Mouse (Mus musculus) embryonic facial prominence, embryonic 12.5 days (tissue): ENCODE results near the gene Ptges3. TPM values are rescaled to one million over a fixed set of nuclear protein-coding genes. Genes with fewer than 3 reads are reported as not detected.
"Not testable (repeated sequence)": the region's sequence is repeated elsewhere in the genome, so short reads cannot be mapped to it uniquely, and the experiment has no call there.

Source experiments
- ATAC-seq: fragments of 200-750 bp; cut with Nextera tagmentation; 2 replicates; pipeline ENCODE4 v1.8.0; 2017; ENCODE audit not compliant: insufficient number of reproducible peaks, insufficient read depth, low FRiP score, low TSS enrichment
- H3K27ac ChIP-seq: fragments of 300-500 bp; sonication (generic); 2 replicates; pipeline ENCODE4 v1.5.1; 2016; ENCODE audit warnings: mild to moderate bottlenecking
- H3K27me3 ChIP-seq: fragments of 300-500 bp; sonication (generic); 2 replicates; pipeline ENCODE4 v1.6.1; 2016; ENCODE audit warnings: mild to moderate bottlenecking, moderate library complexity
- H3K36me3 ChIP-seq: fragments of 300-500 bp; sonication (generic); 2 replicates; pipeline ENCODE4 v1.6.1; 2016; ENCODE audit warnings: mild to moderate bottlenecking
- H3K4me1 ChIP-seq: fragments of 300-500 bp; sonication (generic); 2 replicates; pipeline ENCODE4 v1.6.1; 2016
- H3K4me2 ChIP-seq: fragments of 300-500 bp; sonication (generic); replicated peaks from 2 replicates; pipeline ENCODE4 v1.6.1; 2016; ENCODE audit warnings: mild to moderate bottlenecking, moderate library complexity
- H3K4me3 ChIP-seq: fragments of 300-500 bp; sonication (generic); 2 replicates; pipeline ENCODE4 v1.5.1; 2016; ENCODE audit warnings: mild to moderate bottlenecking
- H3K9ac ChIP-seq: fragments of 300-500 bp; sonication (generic); 2 replicates; pipeline ENCODE4 v1.6.1; 2016; ENCODE audit warnings: mild to moderate bottlenecking, moderate library complexity
- H3K9me3 ChIP-seq: fragments of 300-500 bp; sonication (generic); 2 replicates; pipeline ENCODE4 v1.6.1; 2016; ENCODE audit warnings: mild to moderate bottlenecking, moderate library complexity
- WGBS: fragments of 180-500 bp; shearing (Covaris S2); methylation state at CpG from one replicate; pipeline ENCODE4 v1.1.7; 2016; 5-methylcytosine and 5-hydroxymethylcytosine counted together
- polyA plus RNA-seq: library from polyadenylated mRNA; unstranded; fragments of >200 nt; fragmentation: Nextera tagmentation; extraction: Ambion mirVana; gene quantifications from 2 replicates; pipeline ENCODE4 v1.2.1, GENCODE M21; 2016

Ptges3 gene
- polyA plus RNA-seq, 1 experiment from 2014 or later = 578 TPM

DNA sequence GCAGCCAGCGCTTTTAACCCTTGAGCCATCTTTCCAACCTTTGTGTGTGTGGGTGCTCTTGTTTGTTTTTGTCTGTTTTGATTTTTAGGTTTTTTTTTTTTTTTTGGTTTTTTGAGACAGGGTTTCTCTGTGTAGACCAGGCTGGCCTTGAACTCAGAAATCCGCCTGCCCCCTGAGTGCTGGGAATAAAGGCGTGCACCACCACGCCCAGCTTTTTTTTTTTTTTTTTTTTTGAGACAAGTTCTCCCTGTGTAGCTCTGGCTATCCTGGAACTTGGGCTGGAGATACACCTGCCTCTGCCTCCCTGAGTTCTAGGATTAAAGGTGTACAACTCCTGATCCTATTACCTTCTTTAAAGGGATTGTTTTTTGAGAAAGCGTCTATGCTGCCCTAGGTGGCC, 2.4 kb downstream of the Ptges3 start:
- Histone ChIP-seq H3K9me3 (no peaks in the 10 kb centered on the region), H3K36me3 (peaks cover 9% of the 10 kb centered on the region; the same call in 1 of the 2 replicates), H3K9ac (peak overlapping the region; percentile 98), H3K27ac (no peak overlapping the region), H3K4me1 (peaks cover 17% of the 10 kb centered on the region), H3K4me3 (peak overlapping the region; percentile 98), H3K4me2 (peak overlapping the region; percentile 60), H3K27me3 (no peaks in the 10 kb centered on the region)
- 86% methylated on average over 5 of the region's 5 CpGs for WGBS
- no peak for ATAC-seq

DNA sequence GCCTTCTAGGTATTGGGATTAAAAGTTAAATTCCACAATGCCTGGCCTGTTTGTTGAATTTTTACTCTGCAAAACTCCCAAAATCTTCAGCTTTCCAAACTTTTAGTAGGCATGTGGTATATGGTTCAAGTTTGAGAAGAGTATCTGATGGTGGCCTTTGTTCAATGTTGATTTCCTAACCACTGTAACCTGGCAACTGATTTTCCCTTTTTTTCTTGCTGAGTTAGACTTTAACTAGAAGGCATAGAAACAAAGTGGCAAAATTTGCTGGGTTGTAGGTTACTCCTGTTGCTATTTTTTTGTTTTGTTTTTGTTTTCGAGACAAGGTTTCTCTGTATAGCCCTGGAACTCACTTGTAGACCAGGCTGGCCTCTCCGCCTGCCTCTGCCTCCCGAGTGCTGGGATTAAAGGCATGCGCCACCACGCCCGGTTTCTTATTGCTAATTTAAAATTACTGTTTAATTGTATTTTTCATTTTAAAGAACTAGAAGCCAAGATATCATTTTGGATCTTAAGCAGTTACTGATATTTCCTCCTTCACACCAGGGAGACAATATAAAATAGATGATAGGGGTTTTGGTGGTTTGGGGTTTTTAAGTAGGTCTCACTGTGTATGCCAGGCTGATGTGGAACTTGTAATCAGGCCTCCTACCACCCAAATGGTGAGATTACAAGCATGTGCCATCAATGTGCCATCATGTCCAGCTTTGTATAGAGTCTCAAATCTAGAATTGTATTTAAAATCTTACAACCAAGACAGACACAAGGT, 3.7 kb downstream of the Ptges3 start:
- Histone ChIP-seq H3K9ac (no peak overlapping the region), H3K27me3 (no peaks in the 10 kb centered on the region), H3K4me1 (peaks cover 17% of the 10 kb centered on the region), H3K4me3 (no peak overlapping the region), H3K27ac (no peak overlapping the region), H3K36me3 (peaks cover 9% of the 10 kb centered on the region; the same call in 1 of the 2 replicates), H3K9me3 (no peaks in the 10 kb centered on the region), H3K4me2 (no peak overlapping the region)
- 94% methylated on average over 6 of the region's 6 CpGs for WGBS
- no peak for ATAC-seq

DNA sequence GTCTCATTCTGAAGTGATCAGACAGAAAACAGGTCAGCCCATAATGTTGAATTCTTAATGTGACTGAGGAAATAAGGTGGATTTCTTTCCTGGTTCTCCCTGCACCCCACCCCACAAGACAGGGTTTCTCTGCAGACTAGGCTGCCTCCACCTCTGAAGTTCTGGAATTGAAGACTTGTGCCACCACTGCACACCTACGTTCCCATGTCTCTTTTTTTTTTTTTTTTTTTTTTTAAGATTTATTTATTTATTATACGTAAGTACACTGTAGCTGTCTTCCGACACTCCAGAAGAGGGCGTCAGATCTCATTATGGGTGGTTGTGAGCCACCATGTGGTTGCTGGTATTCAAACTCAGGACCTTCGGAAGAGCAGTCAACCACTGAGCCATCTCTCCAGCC, 7.3 kb downstream of the Ptges3 start:
- no peak for ATAC-seq
- Histone ChIP-seq H3K27me3 (no peaks in the 10 kb centered on the region), H3K9ac (no peak overlapping the region), H3K36me3 (peaks cover 29% of the 10 kb centered on the region), H3K4me2 (no peak overlapping the region), H3K27ac (no peak overlapping the region), H3K4me1 (0 out of 2 replicates have a peak, but pooled peaks cover 2% of the 10 kb centered on the region), H3K9me3 (no peaks in the 10 kb centered on the region), H3K4me3 (no peak overlapping the region)
- WGBS = 90% methylated on average over 5 of the region's 5 CpGs

DNA sequence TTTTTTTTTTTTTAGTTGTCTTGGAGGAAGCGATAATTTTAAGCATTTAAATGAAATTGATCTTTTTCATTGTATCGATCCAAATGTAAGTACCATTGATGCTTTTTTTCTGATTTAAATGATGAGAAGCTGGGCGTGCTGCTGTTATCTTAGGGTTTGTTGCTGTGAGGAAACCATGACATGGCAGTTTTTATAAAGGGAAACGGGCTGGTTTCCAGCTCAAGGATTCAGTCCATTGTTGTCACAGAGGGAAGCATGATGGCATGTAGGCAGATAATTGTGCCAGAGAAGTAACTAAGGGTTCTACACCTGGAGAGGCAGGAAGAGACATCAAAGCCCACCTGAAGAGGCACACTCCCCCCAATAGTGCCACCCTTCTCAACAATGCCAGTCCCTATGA, 10.4 kb downstream of the Ptges3 start:
- no peaks in the 10 kb centered on the region for H3K27me3 ChIP-seq
- H3K4me2 ChIP-seq = no peak overlapping the region
- ATAC-seq = no peak
- H3K9me3 ChIP-seq = no peaks in the 10 kb centered on the region
- peaks cover 55% of the 10 kb centered on the region for H3K36me3 ChIP-seq
- WGBS = 94% methylated on average over 4 of the region's 4 CpGs
- H3K9ac ChIP-seq = no peak overlapping the region
- H3K4me1 ChIP-seq = no peaks in the 10 kb centered on the region
- no peak overlapping the region for H3K27ac ChIP-seq
- H3K4me3 ChIP-seq = no peak overlapping the region

GRCm38 (mm10) chr10:128070432-128070831, 11.7 kb downstream of the Ptges3 start:
- peaks cover 56% of the 10 kb centered on the region for H3K36me3 ChIP-seq
- 96% methylated on average over 2 of the region's 2 CpGs for WGBS
- not testable (repeated sequence) for H3K4me3 ChIP-seq

GRCm38 (mm10) chr10:128078269-128078668, 19.5 kb downstream of the Ptges3 start:
- not testable (repeated sequence) for H3K9ac ChIP-seq, H3K4me3 ChIP-seq, ATAC-seq, H3K27me3 ChIP-seq, H3K4me2 ChIP-seq, H3K9me3 ChIP-seq, H3K4me1 ChIP-seq, H3K27ac ChIP-seq
- peaks cover 31% of the 10 kb centered on the region for H3K36me3 ChIP-seq
- WGBS = 86% methylated on average over 5 of the region's 5 CpGs

More at GRCm38 (mm10) chr10:128070432-128070831, 11.7 kb downstream of the Ptges3 start:
- not testable (repeated sequence) for ATAC-seq, H3K27ac ChIP-seq, H3K27me3 ChIP-seq, H3K4me2 ChIP-seq, H3K9ac ChIP-seq, H3K9me3 ChIP-seq, H3K4me1 ChIP-seq

- 88% methylated on average over 1 of the region's 1 CpGs for WGBS
- no peak overlapping the region for H3K9ac ChIP-seq
- H3K4me2 ChIP-seq = no peak overlapping the region
- no peak overlapping the region for H3K27ac ChIP-seq
- no peaks in the 10 kb centered on the region for H3K9me3 ChIP-seq
- peaks cover 16% of the 10 kb centered on the region for H3K4me1 ChIP-seq
- no peaks in the 10 kb centered on the region for H3K27me3 ChIP-seq
- peaks cover 28% of the 10 kb centered on the region for H3K36me3 ChIP-seq
- ATAC-seq = no peak
- H3K4me3 ChIP-seq = no peak overlapping the region
These were observed 21.7 kb downstream of the Ptges3 start for GRCm38 (mm10) chr10:128080496-128080895.

- Histone ChIP-seq H3K4me1 (peaks cover 16% of the 10 kb centered on the region), H3K9me3 (no peaks in the 10 kb centered on the region), H3K36me3 (peaks cover 39% of the 10 kb centered on the region), H3K27me3 (no peaks in the 10 kb centered on the region), H3K4me2 (peak overlapping the region; percentile 75), H3K4me3 (peak overlapping the region; percentile 95), H3K9ac (no peak overlapping the region), H3K27ac (no peak overlapping the region; the same call in 1 of the 2 replicates)
- no peak for ATAC-seq
- 59% methylated on average over 6 of the region's 6 CpGs for WGBS
These were observed 23.2 kb downstream of the Ptges3 start for GRCm38 (mm10) chr10:128081807-128082476.

DNA sequence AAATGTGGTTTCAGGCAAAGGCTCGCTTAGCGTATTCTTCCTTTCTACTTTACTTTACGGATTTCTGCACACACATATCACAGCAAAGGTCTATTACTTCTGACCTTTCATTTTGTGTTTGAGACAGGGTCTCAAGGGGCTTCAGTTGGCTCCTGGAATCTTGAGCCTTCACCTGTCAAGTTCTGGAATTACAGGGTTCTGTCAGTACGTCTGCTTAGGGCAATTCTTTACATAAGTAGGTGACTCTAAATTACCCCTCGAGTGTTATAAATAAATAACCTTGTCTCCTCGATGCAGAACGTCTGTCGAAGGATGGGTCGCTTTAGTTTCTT, 23.7 kb downstream of the Ptges3 start:
- Histone ChIP-seq H3K4me1 (peaks cover 16% of the 10 kb centered on the region), H3K27ac (peak overlapping the region; percentile 63), H3K9ac (peak overlapping the region; percentile 69), H3K9me3 (no peaks in the 10 kb centered on the region), H3K36me3 (peaks cover 38% of the 10 kb centered on the region), H3K27me3 (no peaks in the 10 kb centered on the region), H3K4me2 (peak overlapping the region; percentile 75), H3K4me3 (peak overlapping the region; percentile 95)
- ATAC-seq = no peak
- 16% methylated on average over 9 of the region's 9 CpGs for WGBS

GRCm38 (mm10) chr10:128082880-128083421, 24.2 kb downstream of the Ptges3 start, which contains the start of gene Atp5b:
Atp5b (plus strand) TSS chr10:128083273.
- Histone ChIP-seq H3K4me3 (peak within 1 kb of the TSS; percentile 95), H3K36me3 (peaks cover 38% of the 10 kb centered on the region), H3K4me1 (peaks cover 16% of the 10 kb centered on the region), H3K4me2 (peak within 1 kb of the TSS; percentile 79), H3K9ac (peak within 1 kb of the TSS; percentile 99), H3K27me3 (no peaks in the 10 kb centered on the region), H3K9me3 (no peaks in the 10 kb centered on the region), H3K27ac (peak within 1 kb of the TSS; percentile 89)
- ATAC-seq = peak; percentile 97
- WGBS = 0% methylated on average over 34 of the region's 34 CpGs

GRCm38 (mm10) chr10:128083688-128084087, 24.9 kb downstream of the Ptges3 start:
- H3K4me1 ChIP-seq = peaks cover 16% of the 10 kb centered on the region
- H3K27me3 ChIP-seq = no peaks in the 10 kb centered on the region
- 0 out of 2 replicates have a peak, but pooled peaks have one; percentile 18 for ATAC-seq
- peak overlapping the region; percentile 95 for H3K4me3 ChIP-seq
- H3K36me3 ChIP-seq = peaks cover 43% of the 10 kb centered on the region
- no peaks in the 10 kb centered on the region for H3K9me3 ChIP-seq
- WGBS = under 1% methylated on average over 22 of the region's 22 CpGs
- peak overlapping the region; percentile 79 for H3K4me2 ChIP-seq
- H3K27ac ChIP-seq = peak overlapping the region; percentile 89
- peak overlapping the region; percentile 99 for H3K9ac ChIP-seq

GRCm38 (mm10) chr10:128084160-128084559, 25.4 kb downstream of the Ptges3 start:
- H3K27ac ChIP-seq = no peak overlapping the region
- H3K9me3 ChIP-seq = no peaks in the 10 kb centered on the region
- WGBS = 4% methylated on average over 3 of the region's 3 CpGs
- no peak for ATAC-seq
- H3K27me3 ChIP-seq = no peaks in the 10 kb centered on the region
- peaks cover 16% of the 10 kb centered on the region for H3K4me1 ChIP-seq
- H3K4me2 ChIP-seq = peak overlapping the region; percentile 79
- H3K36me3 ChIP-seq = peaks cover 47% of the 10 kb centered on the region
- peak overlapping the region; percentile 99 for H3K9ac ChIP-seq
- H3K4me3 ChIP-seq = peak overlapping the region; percentile 95
